ENCODE assay signal across 8 mouse cellular contexts in the genomic region with DNA sequence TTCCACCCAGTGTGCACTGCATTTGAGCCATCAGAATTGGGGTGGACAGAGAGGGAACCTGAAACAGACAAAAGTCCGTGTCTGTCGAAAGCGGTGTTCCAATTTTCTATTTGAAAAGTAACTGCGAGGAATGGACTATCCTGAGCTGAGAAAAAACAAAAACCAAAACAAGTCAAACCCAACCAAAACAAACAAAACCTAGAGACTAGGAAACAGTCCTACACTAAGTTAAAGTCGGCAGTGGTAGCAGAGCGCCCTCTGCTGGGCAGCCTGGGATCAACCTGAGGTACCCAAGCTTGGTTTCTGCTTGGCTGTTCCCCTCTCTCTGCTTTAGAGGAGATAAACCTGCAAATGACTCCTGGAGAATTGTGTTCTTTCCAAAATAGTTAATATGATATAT. TPM values are rescaled to one million over a fixed set of nuclear protein-coding genes. Genes with fewer than 3 reads are reported as not detected.
DNase-seq lines count a peak whose midpoint lies in the region; ATAC-seq lines count a peak whose summit lies in the region.

No protein-coding gene starts in this region.

- intact Hi-C loops in left cerebral cortex, postnatal 10 days (cut with DNase I): loop anchor here (5.0 to 10.0 kb wide), 2 partner anchors 648 to 945 kb away; no protein-coding TSS in a partner anchor

- peak; percentile 31 to 77 for DNase-seq in frontal cortex, postnatal 10 days (ENCODE audit: low spot score in 2 of 2)
- DNase-seq in c-Kit-positive CD71-positive TER-119-positive erythroid progenitor cells, embryonic 14.5 days (ENCODE audit: low spot score): peak; percentile 56
- peak; percentile 57 for DNase-seq in hindlimb bud, embryonic 11.5 days (ENCODE audit: extremely low spot score, low read depth, low spot score)
- DNase-seq in left cerebral cortex, postnatal 10 days (ENCODE audit: extremely low spot score in 1 of 2, low spot score in 2 of 2): peak; percentile 77 to 81
- peak; percentile 93 for DNase-seq in midbrain, embryonic 14.5 days
- DNase-seq in spleen, adult 12 weeks (ENCODE audit: low spot score): peak; percentile 17

- H3K9me3 ChIP-seq in forebrain, embryonic 16.5 days (ENCODE audit: control insufficient read depth, low read length): no peaks in the 10 kb centered on the region
- H3K9me3 ChIP-seq in midbrain, embryonic 14.5 days (ENCODE audit: control insufficient read depth, low read length): no peaks in the 10 kb centered on the region

- H3K36me3 ChIP-seq in forebrain, embryonic 16.5 days (ENCODE audit: control insufficient read depth, insufficient read depth): no peaks in the 10 kb centered on the region
- no peaks in the 10 kb centered on the region for H3K36me3 ChIP-seq in midbrain, embryonic 14.5 days (ENCODE audit: control insufficient read depth, insufficient read depth, low read length)

- no peak overlapping the region for H3K4me2 ChIP-seq in forebrain, embryonic 16.5 days (ENCODE audit: low read length)
- H3K4me2 ChIP-seq in midbrain, embryonic 14.5 days (ENCODE audit: low read length): no peak overlapping the region

- H3K4me1 ChIP-seq in forebrain, embryonic 16.5 days (replicated peaks; ENCODE audit: control insufficient read depth, insufficient read depth, low read length): 0 out of 2 replicates have a peak, but pooled peaks cover 2% of the 10 kb centered on the region
- H3K4me1 ChIP-seq in midbrain, embryonic 14.5 days (ENCODE audit: control insufficient read depth, insufficient read depth, low read length): no peaks in the 10 kb centered on the region; the same call in 1 of the 2 replicates

- no peak overlapping the region for H3K27ac ChIP-seq in forebrain, embryonic 16.5 days (ENCODE audit: low read length)
- H3K27ac ChIP-seq in midbrain, embryonic 14.5 days (replicated peaks; ENCODE audit: low read depth, low read length): no peak overlapping the region

- H3K9ac ChIP-seq in forebrain, embryonic 16.5 days (replicated peaks; ENCODE audit: low read depth, low read length): no peak overlapping the region
- no peak overlapping the region for H3K9ac ChIP-seq in midbrain, embryonic 14.5 days (replicated peaks; ENCODE audit: low read length)

- no peak; the same call in 1 of the 2 replicates for ATAC-seq in frontal cortex, adult (ENCODE audit: low TSS enrichment)
- ATAC-seq in forebrain, embryonic 16.5 days: peak; percentile 82; the same call in 1 of the 2 replicates
- ATAC-seq in midbrain, embryonic 14.5 days (ENCODE audit: low FRiP score, low TSS enrichment): no peak

- no peak overlapping the region for H3K4me3 ChIP-seq in forebrain, embryonic 16.5 days (replicated peaks; ENCODE audit: low read length)
- no peak overlapping the region for H3K4me3 ChIP-seq in midbrain, embryonic 14.5 days (replicated peaks; ENCODE audit: low read depth, low read length)

- H3K27me3 ChIP-seq in forebrain, embryonic 16.5 days (replicated peaks; ENCODE audit: control insufficient read depth, insufficient read depth, low read length): no peaks in the 10 kb centered on the region
- H3K27me3 ChIP-seq in midbrain, embryonic 14.5 days (ENCODE audit: control insufficient read depth, insufficient read depth, low read length): no peaks in the 10 kb centered on the region

- WGBS in forebrain, embryonic 16.5 days: 26% methylated on average over 6 of the region's 6 CpGs
- 23% methylated on average over 6 of the region's 6 CpGs for WGBS in midbrain, embryonic 14.5 days

RNA-seq across cellular contexts. Expression of a gene that starts 10.0 kb away (rescaled TPM):
- 191 and 199 TPM in 2 replicates for polyA plus RNA-seq in forebrain, embryonic 16.5 days (2015; fragmentation: Nextera tagmentation; extraction: Ambion mirVana)
- total RNA-seq in left cerebral cortex, postnatal 10 days (2021): 100 to 1,000 TPM; 101 to 104 TPM
- polyA plus RNA-seq in midbrain, embryonic 14.5 days (2014; fragmentation: Nextera tagmentation; extraction: Ambion mirVana): 155 and 178 TPM in 2 replicates

Comparison
In these comparisons a context has a peak if more than half of its experiments do, and no peak if none do; other contexts are left out.
1. DNase-seq: peak in every context shown above with its lines; median percentile 93 in midbrain, embryonic 14.5 days; 79 in left cerebral cortex, postnatal 10 days; 57 in hindlimb bud, embryonic 11.5 days; 56 in c-Kit-positive CD71-positive TER-119-positive erythroid progenitor cells, embryonic 14.5 days; 54 in frontal cortex, postnatal 10 days; 17 in spleen, adult 12 weeks.